Mouse (Mus musculus) adrenal gland, postnatal 14 days (tissue): ENCODE results near the gene Gm7356. TPM values are rescaled to one million over a fixed set of nuclear protein-coding genes. Genes with fewer than 3 reads are reported as not detected.
"Not testable (repeated sequence)": the region's sequence is repeated elsewhere in the genome, so short reads cannot be mapped to it uniquely, and the experiment has no call there.

Experiments used
- DNase-seq: peaks from one replicate; pipeline ENCODE4 v3.0.0; 2021; ENCODE audit warnings: mixed read lengths
- long read RNA-seq, 2 experiments: library from polyadenylated mRNA; stranded (forward); transcript quantifications; one replicate each; pipeline ENCODE4 v2.0.0; 2021
- total RNA-seq: library from RNA; stranded (reverse); gene quantifications from 2 replicates; pipeline ENCODE4 v1.2.3, GENCODE M21; 2021

Gene Gm7356
- not detected in 2 replicates for total RNA-seq
- long read RNA-seq, experiment 1 = 0 reads
- long read RNA-seq, experiment 2 = 0 reads

- DNase-seq = not testable (repeated sequence)
Observed at GRCm38 (mm10) chr17:14003604-14004003, at the start of gene Gm7356. Gm7356 (minus strand) TSS chr17:14003704.

GRCm38 (mm10) chr17:14041880-14042279 lies 38.4 kb upstream of the Gm7356 start:
- DNase-seq = not testable (repeated sequence)

DNA sequence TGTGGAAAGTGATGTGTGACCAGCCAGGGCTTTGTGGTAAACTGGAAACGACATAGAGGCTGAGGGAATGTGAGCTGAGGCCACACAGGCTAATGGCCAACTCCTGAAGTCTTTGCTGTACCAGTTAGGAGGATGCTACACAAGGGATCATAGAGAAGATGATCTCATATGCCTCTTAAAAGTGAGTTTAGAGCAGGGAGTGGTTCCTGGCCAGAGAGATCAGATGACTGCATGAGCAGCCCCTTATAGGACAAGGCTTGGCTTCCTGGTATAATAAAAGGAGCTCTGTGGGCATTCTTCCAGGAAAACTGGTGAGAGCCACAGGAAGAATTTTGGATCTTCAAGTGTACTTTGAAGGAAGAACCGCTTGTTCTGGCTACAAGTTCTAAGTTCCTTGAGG lies 33.5 kb upstream of the Gm7356 start:
- not testable (repeated sequence) for DNase-seq

- not testable (repeated sequence) for DNase-seq
Observed at GRCm38 (mm10) chr17:14036113-14036512, 32.6 kb upstream of the Gm7356 start.

GRCm38 (mm10) chr17:13993425-13993824 lies 10.1 kb downstream of the Gm7356 start:
- DNase-seq = not testable (repeated sequence)

DNA sequence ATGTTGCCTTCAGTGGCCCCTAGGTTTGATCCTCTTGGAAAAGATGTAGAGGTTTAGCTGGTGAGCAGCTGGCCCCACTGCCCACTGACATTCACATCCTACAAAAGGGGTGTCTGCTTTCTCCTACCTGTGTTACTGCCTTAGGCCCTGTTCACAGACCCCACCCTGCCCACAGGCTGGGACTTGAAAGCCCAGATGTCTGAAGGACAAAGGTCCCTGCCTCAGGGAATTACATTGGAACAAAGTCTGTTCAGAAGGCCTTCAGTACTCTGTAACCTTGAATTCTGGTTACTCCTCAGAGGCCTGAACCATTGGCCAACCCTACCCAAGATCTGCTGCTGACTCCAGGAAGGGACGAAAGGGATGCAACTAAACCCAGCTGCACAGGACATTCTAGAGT lies 15.8 kb downstream of the Gm7356 start:
- no peak for DNase-seq

- DNase-seq = not testable (repeated sequence)
Observed at GRCm38 (mm10) chr17:13970796-13971195, 32.7 kb downstream of the Gm7356 start.

DNA sequence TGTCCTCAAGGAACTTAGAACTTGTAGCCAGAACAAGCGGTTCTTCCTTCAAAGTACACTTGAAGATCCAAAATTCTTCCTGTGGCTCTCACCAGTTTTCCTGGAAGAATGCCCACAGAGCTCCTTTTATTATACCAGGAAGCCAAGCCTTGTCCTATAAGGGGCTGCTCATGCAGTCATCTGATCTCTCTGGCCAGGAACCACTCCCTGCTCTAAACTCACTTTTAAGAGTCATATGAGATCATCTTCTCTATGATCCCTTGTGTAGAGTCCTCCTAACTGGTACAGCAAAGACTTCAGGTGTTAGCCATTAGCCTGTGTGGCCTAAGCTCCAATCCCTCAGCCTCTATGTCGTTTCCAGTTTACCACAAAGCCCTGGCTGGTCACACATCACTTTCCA lies 33.6 kb downstream of the Gm7356 start:
- DNase-seq = not testable (repeated sequence)

DNA sequence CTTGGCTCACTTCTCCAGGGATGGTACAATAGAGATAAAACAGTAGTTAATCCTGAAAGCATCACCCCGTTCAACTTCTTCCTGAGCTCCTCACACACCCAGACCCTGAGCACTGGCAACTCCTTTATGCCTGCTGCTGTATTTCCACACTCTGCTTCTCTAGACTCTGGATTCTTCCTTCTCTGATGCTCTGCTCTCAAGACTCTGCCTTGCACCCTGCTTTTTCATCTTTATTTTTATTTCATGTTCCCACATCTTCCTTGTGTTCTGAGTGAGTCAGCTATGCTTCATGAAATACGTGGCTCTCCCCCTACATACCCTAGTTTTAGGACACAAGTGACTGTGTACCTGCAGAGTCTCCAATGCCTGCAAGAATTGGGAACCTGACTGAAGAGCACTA lies 38.5 kb downstream of the Gm7356 start:
- DNase-seq = not testable (repeated sequence)

DNA sequence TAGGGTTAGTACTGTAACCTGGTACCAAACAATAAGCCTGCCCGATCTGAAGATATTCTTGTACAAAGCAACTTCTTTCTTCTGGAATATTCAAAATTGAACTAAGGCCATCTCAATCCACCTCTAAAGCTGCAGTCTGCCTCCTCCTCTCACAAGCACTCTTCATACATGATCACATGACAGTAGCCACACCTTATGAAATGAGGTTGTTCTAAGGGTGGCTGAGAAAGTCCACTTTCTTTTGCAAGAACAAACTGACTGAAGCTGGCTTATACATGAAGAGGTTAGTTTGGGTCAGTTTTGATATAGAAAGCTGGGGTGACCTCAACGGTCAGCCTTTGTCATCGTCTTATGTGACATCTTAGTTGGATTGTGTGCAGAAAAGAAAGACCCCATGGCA lies 41.3 kb downstream of the Gm7356 start:
- DNase-seq = not testable (repeated sequence)

DNA sequence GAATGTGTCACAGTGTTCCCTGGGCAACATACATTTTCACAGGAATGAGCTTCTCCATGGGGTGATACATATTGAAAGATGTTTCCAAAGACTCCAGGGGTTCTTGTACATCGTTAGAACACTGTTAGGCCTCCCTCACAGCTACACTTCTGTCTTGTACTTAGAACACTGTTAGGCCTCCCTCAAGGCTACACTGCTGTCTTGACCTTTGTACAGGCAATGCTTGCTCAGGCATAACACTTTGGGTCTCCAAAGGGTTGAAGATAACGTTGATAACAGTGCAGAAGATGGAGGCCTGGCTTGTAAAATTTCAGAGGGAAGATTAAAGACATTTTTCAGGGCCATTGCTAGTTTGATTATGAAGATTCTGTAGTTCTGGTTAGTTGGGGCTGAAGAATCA lies 45.4 kb downstream of the Gm7356 start:
- DNase-seq = not testable (repeated sequence)

DNA sequence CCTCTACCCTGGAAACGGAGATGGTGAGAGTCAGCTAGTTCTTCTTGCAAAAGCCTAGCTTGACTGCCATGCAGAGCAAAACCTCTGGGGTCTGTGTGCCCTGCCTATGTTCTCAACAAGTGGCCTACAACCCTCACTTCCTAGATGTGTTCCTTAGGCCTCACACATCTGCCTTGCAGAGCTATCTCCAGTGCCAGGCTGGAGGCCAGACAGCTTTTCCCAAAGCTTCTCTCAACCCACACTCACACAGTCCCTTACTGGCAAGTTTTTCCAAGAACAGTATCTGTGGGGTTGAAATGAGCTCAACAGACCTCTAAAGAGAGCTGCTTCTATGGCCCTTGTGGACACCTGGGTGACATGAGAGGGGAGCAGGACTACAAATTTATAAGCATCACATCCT lies 51.9 kb downstream of the Gm7356 start:
- DNase-seq = not testable (repeated sequence)

Other genes with a start within 250 kb of the Gm7356 start
- gene Afdn, start 243.2 kb downstream of the Gm7356 start, total RNA-seq = 121 and 133 TPM in 2 replicates
- gene Tcte2, start 241.9 kb downstream of the Gm7356 start, total RNA-seq = 2.5 and 3.3 TPM in 2 replicates
- gene Gm7168, start 55.3 kb downstream of the Gm7356 start, total RNA-seq = not detected in 2 replicates
- gene Gm7358, start 55.8 kb upstream of the Gm7356 start, total RNA-seq = not detected in 2 replicates
- gene Dact2, start 200.6 kb upstream of the Gm7356 start, total RNA-seq = 1.4 and 2.0 TPM in 2 replicates